Mouse (Mus musculus) spleen, adult 18-20 months (tissue): ENCODE results near the gene Ralgps2.
A peak's percentile ranks its signal among the peaks of the same experiment; 100 is the strongest.

Experiments used
- DNase-seq, 2 experiments: peaks; one replicate each; pipeline ENCODE4 v3.0.0; 2022; ENCODE audit warnings: mixed read lengths in 2 of 2

Gene Ralgps2

DNA sequence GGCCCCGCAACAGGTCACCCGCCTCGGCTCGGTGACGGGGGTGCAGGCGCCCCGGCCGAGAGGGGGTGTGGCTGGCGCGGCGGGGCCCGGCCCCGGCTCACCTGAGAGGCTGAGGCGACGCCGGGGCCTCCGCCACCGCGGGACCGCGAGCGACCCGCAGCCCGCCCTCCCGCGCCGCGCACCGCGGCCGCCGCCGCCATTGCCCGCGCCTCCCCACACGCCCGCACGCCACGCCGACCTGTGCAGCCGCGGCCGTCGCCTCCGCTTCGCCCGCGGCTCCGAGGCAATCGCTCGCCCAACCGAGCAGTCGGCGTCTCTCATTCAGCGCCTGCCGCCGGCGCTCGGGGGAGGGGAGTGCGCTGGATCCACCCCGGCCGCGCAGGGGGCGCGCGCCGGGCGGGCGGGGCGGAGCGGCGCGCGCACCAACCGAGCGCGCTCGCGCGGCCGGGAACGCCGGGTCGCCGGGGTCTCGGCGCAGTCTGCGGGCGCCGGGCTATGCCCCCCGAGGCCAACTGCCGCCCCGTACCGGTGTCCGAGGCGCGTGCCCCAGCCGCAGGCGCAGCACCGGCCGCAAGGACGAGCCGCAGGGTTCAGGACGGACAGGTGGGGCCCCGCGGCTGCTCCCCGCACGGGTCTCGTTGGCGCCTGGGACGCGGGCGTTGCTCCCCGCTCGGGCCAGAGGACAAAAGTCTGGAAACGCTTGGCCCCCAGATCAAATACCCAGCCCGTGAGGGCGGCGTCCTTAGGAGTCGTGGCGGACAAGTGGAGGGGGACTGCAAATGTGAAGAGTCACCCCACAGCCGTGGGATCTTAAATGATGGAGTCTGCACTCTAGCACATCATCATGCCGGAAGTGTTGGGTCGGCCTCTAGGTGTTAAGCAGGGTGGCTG, at the start of gene Ralgps2:
Gene Ralgps2 (minus strand): TSS at position 376 of the 891 bp plus-strand sequence.
- peak; percentile 70 to 74 for DNase-seq

DNA sequence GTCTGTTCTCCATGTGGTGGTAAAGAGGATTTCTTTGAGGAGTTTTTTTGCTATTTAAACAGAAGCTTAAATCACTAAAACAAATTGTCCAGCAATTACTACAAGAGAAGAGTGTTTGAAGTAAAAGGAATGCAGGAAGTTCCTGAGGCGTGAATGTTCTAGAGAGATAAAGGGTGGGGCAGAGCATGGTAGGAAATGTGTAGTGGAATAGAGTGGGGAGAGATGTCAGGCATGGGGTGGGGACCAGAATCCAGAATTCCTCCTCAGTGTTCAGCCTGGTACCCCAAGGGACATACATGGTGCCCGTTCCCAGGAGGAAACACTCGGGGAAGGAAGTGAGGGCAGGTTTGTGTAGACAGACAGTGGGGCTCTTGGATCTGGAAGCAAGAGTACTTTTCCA, 48.1 kb upstream of the Ralgps2 start:
- DNase-seq: no peak

- DNase-seq: no peak
These were observed 47.4 kb upstream of the Ralgps2 start for GRCm38 (mm10) chr1:156986641-156987345.

DNA sequence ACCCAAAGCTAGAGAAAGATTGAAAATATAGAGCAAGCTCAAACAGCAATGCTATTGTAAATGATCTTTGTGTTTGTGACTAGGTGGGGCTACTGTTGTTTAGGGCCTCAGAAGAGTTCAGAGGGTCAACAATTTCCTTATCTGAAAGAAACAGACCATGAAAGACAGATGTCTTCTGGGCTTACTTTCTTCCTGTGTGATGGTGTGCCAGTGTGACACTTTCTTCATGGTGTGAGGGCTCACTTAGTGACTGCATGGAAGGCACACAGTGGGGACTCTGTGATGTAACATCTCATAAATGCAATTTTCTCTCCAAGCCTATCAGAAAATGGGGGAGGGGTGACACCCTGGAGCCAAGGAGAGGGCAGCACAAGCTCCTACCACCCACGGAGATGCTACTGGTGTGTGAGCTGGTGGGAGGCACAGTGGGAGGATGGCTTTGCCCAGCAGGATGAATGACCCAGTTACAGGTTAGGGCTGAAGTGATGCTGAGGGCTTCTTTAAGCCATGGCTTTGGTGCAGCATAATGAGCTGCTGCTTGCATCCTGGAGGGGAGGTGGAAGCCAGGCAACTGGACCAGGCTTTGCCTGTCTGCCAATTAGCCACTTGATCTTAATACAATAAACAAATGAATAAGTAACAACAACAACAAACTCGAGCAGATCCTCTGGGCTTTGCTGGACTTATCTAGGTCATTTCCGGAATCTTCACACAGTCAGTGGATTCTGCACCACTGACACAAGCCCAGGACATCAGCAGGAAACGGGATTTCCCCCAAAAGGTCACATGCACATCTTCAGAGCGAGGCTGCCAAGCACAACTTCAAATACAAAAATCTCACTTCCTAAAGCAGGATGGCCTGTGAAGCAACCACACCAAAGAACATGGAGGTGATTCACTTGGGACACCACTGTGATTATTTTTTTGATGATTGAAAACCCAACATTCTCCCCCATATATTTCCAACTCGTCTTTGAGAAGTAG, 46.5 kb upstream of the Ralgps2 start:
- peak in 1 of 2 experiments; percentile 50 for DNase-seq

- no peak for DNase-seq
These were observed 43.8 kb upstream of the Ralgps2 start for GRCm38 (mm10) chr1:156983009-156983870.

GRCm38 (mm10) chr1:156981975-156982374, 42.5 kb upstream of the Ralgps2 start:
- DNase-seq: no peak

DNA sequence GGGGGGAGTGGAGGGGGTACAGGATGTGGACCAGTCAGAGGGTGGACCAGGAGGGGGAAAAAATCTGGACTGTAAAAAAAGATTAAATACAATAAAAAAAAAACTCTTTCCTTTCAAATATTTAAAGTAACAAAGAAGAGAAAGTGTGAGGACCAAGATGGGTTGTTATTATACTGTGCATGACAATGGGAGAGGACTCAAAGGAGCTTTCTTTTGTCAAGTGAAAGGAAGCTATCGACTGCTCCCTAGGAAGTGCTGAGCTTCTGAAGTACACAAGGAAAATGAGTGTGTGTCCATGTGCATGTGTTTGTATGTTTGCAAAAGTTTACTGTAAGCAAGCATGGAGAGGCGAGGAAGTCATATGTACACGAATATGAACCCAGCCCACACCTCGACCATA, 40.3 kb upstream of the Ralgps2 start:
- no peak for DNase-seq

DNA sequence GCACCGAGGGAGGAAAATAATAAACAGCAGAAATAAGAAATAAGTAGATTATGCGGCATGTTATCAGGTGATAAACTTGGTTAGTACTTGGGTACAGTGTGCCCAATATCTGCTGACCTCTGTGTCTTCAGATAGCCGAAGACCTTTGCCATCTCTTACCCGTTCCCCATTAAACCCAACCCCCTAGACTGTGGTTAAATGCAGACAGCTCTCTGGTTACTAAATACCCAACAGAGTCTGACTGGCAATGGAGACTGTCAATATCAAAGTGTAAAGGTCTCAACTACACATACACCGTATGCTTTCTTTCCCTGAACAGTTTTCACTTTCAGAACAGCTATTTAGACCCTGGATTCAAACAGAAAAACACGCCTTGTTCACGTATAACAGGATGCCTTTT, 39.2 kb upstream of the Ralgps2 start:
- no peak for DNase-seq

GRCm38 (mm10) chr1:156973857-156974256, 34.4 kb upstream of the Ralgps2 start:
- no peak for DNase-seq

- no peak for DNase-seq
These were observed 33.0 kb upstream of the Ralgps2 start for GRCm38 (mm10) chr1:156972391-156972790.

DNA sequence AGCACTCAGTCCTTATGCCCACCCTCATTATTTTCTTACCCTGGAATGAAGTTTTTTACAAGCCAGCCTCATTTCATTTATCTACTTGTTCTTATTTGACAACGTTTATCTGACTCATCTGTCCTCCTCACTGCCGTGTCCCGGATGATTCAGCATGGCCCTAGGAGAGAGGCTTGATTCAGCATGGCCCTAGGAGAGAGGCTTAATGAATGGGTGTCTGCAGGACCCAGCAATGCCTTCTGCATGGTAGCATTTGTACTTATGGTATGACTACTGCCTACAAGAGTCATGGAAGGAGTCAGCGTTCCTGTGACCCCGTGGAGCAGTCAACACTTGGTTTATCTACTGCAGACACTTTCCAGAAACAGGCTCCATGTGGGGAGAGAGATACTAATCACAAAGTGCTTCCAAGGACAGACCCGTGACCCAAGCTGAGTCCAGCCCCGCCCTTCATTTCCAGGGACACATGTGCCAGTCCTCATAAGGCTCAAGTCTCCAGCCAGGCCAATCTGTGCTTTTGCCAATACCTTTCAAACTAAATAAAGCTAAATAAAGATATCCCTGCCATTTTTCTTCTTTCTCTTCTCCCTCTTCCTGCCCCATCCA, 31.9 kb upstream of the Ralgps2 start:
- no peak for DNase-seq

DNA sequence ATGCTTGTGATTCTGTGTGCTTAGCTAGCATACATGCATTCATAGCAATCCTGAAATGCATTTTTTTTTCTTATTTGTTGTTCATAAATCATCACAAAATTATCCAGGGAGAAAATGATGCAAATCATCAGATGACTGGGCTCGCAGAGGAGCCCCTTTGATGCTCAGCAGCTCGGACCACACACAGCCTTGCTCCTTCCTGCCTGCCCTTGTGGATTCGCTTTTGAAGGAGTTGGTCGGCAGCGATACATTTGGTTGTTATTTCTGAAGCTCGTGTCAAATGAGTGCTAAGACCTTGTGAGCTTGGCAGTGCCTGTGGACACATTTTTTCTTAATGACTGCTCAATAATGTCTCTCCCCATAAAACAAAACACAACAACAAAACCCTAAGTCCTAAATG, 31.2 kb upstream of the Ralgps2 start:
- DNase-seq: no peak

DNA sequence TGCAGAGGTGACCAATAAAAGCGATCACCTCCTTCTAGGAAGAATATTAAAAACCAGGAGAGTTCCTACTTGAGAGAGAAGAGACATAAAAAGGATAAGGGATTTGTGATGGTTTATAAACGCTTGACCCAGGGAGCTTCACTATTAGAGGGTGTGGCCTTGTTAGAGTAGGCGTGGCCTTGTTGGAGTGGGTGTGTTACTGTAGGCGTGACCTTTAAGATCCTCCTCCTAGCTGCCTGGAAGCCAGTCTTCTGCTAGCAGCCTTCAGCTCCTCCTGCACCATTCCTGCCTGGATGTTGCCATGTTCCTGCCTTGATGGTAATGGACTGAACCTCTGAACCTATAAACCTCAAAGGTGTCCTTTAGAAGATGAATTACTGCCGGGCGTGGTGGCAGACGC, 28.7 kb upstream of the Ralgps2 start:
- DNase-seq: no peak

DNA sequence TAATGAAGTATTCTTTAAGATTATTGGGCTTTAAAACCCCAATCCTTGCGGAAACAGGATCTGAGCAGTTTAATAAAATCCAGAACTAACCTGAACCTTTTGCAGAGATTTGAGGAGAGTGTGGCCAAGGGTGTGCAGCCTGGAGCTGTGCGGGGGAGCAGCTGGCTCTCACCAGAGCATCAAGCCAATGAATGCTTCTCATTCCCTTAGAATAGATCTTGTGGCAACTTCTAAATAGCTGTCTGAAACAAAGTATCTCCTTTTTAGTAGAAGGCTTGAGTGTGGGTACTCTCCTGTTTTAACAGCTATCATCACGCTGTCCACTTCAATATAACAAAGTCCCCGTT, 25.1 kb upstream of the Ralgps2 start:
- no peak for DNase-seq

GRCm38 (mm10) chr1:156963871-156964585, 24.6 kb upstream of the Ralgps2 start:
- DNase-seq: no peak

DNA sequence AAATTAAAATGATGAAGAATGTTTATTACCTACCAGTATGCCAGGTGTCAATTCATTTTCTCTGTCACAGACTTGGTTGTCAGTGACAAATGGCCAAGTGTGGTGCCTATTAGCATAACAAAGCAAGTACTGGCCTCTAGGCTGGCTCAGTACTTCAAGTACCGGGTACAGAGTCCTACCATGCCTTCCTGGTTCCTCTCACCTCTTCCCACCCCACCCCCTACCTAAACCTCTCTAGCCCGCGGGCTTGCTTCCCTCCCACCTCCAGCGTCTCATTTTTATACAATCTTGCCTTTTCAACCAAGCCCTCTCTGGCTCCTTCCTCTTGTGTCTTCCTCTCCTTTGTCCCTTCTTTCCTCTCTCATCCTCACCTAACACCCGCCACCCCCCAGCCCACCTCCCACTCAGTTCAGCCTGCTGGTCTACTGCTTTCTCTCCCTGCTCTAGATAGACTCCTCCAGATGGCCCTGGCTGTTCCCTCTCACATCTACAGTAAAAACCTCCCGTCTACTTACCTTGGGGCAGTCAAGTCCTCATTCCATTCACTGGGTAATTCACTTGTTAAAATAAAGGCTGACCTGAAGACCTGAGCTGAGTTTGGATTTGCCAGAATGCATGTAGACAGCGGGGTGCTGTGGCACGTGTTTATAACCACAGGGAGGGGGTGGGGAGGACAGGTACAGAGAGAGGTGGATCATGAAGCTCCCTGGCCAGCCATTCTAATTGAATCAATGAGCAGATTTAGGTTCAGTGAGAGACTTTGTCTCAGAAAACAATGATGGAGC, 22.2 kb upstream of the Ralgps2 start:
- no peak for DNase-seq

DNA sequence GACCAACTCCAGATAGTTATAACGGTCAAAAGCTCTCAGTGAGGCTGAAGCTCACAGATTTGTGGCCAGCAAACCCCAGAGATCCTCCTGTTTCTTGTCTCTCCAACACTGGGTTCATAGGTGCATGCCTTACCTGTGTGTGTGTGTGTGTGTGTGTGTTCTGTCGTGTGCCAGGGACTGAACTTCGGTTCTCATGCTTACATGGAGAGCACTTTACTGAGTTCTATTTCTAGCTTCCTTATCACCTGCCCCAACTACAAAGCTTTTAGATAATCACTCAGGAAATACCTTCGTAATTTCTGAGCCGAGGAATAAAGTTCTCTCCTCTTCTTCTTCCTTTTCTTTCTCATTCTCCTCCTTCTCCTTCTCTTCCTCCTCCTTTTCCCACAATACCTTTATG, 19.6 kb upstream of the Ralgps2 start:
- DNase-seq: no peak

- no peak for DNase-seq
These were observed 17.9 kb upstream of the Ralgps2 start for GRCm38 (mm10) chr1:156957360-156957759.

- DNase-seq: peak; percentile 51 to 52
These were observed 16.7 kb upstream of the Ralgps2 start for GRCm38 (mm10) chr1:156955926-156956760.
